Mouse (Mus musculus): Measurements from ENCODE around the gene Slc51a. TPM values are rescaled to one million over a fixed set of nuclear protein-coding genes. Genes with fewer than 3 reads are reported as not detected.

Gene Slc51a
- polyA plus RNA-seq, 1 experiment from 2014 or later = 0.47 TPM

DNA sequence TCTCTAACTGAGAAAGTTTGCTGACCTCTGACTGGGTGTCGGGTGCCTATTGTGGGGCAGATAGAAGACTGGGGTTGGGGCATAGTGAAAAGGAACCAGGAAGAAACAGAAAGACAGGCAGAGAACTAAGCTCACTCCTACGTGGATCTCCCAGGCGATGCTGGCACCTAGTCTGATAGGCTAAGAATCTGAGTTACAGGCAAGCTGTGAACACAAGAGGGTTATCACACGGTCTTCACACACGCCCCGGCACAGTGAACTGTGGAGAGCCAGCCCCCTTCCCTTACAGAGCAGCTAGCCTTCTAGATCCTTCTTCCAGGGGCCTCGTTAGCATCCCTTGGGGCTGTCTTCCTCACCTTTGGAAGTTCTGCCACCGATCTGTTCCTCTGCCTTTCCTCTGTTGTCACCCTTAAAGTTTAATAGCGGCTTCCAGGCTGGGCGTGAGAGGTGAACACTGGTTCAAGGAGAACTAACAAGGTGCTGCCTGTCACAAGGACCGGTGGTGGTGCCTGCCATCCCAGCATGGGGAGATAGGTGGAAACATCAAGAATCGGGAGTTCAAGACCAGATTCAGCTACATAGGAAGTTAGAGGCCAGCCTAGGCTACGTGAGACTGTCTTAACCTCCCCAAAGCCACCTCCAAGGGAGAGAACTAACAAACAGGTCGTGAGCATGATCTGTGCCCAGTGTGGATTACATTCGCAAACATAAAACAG is 32.1 kb upstream of the Slc51a start:
- Histone ChIP-seq H3K36me3 (replicated peaks; ENCODE audit: control insufficient read depth, insufficient read depth) (no peaks in the 10 kb centered on the region), H3K27ac (no peak overlapping the region), H3K4me1 (replicated peaks; ENCODE audit: control insufficient read depth, insufficient read depth, low read length) (peaks cover 21% of the 10 kb centered on the region), H3K4me3 (replicated peaks; ENCODE audit: low read length) (no peak overlapping the region), H3K27me3 (ENCODE audit: control insufficient read depth, insufficient read depth, low read length) (no peaks in the 10 kb centered on the region), H3K9ac (no peak overlapping the region), H3K4me2 (replicated peaks) (no peak overlapping the region), H3K9me3 (ENCODE audit: control insufficient read depth, low read length) (no peaks in the 10 kb centered on the region)
- 85% methylated on average over 15 of the region's 15 CpGs for WGBS
- no peak for DNase-seq (ENCODE audit: low spot score)
- ATAC-seq (ENCODE audit: low FRiP score) = no peak

DNA sequence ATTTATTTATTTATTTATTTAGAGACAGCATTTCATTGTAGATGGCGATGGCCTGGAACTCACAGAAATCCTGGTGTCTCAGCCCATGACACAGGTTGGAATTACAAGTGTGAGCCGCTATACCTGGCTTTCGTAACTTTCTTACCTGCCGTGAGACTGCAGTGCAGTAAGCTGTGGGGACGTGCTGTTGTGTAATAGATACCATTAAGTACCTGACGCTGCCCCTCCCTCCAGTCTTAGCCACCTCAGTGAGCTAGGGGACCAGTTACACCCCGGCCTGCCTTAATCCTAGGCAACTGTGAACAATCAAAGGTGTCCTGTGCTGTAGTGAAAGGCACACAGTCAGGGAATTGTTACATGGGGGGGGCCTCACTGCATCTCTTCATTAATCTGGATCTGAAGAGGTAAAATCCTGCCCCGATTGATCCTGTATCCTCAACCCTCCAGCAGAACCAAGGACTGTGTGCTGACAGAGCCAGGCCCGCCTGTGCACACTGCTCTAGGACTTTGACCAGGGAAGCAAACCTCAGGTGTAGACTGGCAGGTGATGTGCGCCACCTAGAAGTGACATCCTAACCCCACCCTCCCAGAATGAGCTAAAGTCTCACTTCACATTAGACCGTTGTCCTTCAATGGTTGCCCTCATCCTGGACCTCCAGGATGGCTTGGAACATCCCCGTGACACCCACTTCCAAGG is 30.3 kb upstream of the Slc51a start:
- Histone ChIP-seq H3K27me3 (ENCODE audit: control insufficient read depth, insufficient read depth, low read length) (no peaks in the 10 kb centered on the region), H3K9ac (no peak overlapping the region), H3K4me3 (replicated peaks; ENCODE audit: low read length) (no peak overlapping the region), H3K27ac (no peak overlapping the region), H3K4me1 (replicated peaks; ENCODE audit: control insufficient read depth, insufficient read depth, low read length) (peaks cover 12% of the 10 kb centered on the region), H3K36me3 (replicated peaks; ENCODE audit: control insufficient read depth, insufficient read depth) (no peaks in the 10 kb centered on the region), H3K4me2 (replicated peaks) (no peak overlapping the region), H3K9me3 (ENCODE audit: control insufficient read depth, low read length) (no peaks in the 10 kb centered on the region)
- WGBS = 96% methylated on average over 12 of the region's 12 CpGs
- no peak for ATAC-seq (ENCODE audit: low FRiP score)
- no peak for DNase-seq (ENCODE audit: low spot score)

- H3K27ac ChIP-seq = peak overlapping the region; percentile 98
- no peaks in the 10 kb centered on the region for H3K9me3 ChIP-seq (ENCODE audit: control insufficient read depth, low read length)
- H3K4me2 ChIP-seq (replicated peaks) = peak overlapping the region; percentile 44
- H3K4me1 ChIP-seq (replicated peaks; ENCODE audit: control insufficient read depth, insufficient read depth, low read length) = peaks cover 12% of the 10 kb centered on the region
- DNase-seq (ENCODE audit: low spot score) (peak; percentile 68), ATAC-seq (ENCODE audit: low FRiP score) (peak; percentile 89)
- H3K9ac ChIP-seq = peak overlapping the region; percentile 66
- no peaks in the 10 kb centered on the region for H3K36me3 ChIP-seq (replicated peaks; ENCODE audit: control insufficient read depth, insufficient read depth)
- H3K27me3 ChIP-seq (ENCODE audit: control insufficient read depth, insufficient read depth, low read length) = no peaks in the 10 kb centered on the region
- WGBS = 10% methylated on average over 21 of the region's 21 CpGs
- no peak overlapping the region for H3K4me3 ChIP-seq (replicated peaks; ENCODE audit: low read length)
Observed at GRCm38 (mm10) chr16:32516006-32516962, 28.6 kb upstream of the Slc51a start.

GRCm38 (mm10) chr16:32513948-32514347 is 26.3 kb upstream of the Slc51a start:
- no peak for ATAC-seq (ENCODE audit: low FRiP score)
- Histone ChIP-seq H3K36me3 (replicated peaks; ENCODE audit: control insufficient read depth, insufficient read depth) (no peaks in the 10 kb centered on the region), H3K9ac (no peak overlapping the region), H3K27ac (no peak overlapping the region), H3K4me2 (replicated peaks) (no peak overlapping the region), H3K9me3 (ENCODE audit: control insufficient read depth, low read length) (no peaks in the 10 kb centered on the region), H3K4me3 (replicated peaks; ENCODE audit: low read length) (no peak overlapping the region), H3K27me3 (ENCODE audit: control insufficient read depth, insufficient read depth, low read length) (no peaks in the 10 kb centered on the region), H3K4me1 (replicated peaks; ENCODE audit: control insufficient read depth, insufficient read depth, low read length) (peaks cover 14% of the 10 kb centered on the region)
- no peak for DNase-seq (ENCODE audit: low spot score)
- 90% methylated on average over 6 of the region's 6 CpGs for WGBS

DNA sequence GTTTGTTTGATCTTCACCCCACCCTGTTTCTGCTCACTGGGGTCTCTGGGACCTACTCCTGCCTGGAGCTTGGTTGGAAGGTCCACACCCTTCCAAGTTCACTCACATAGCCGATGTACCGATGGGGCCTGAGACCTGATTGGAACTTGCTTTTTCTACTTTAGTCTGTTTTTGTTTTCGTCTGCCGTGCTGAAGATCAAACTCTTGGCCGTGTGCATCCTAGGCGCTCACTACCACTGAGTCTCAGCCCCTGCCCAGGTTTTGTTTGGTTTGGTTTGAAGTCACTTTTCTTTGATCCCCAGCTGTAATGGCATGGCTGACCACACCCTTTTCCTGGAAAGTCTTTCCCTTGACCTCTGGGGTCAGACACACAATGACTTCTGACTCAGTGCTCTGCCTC is 25.7 kb upstream of the Slc51a start:
- Histone ChIP-seq H3K4me2 (replicated peaks) (no peak overlapping the region), H3K4me1 (replicated peaks; ENCODE audit: control insufficient read depth, insufficient read depth, low read length) (peaks cover 16% of the 10 kb centered on the region), H3K27me3 (ENCODE audit: control insufficient read depth, insufficient read depth, low read length) (no peaks in the 10 kb centered on the region), H3K9me3 (ENCODE audit: control insufficient read depth, low read length) (no peaks in the 10 kb centered on the region), H3K4me3 (replicated peaks; ENCODE audit: low read length) (no peak overlapping the region), H3K9ac (no peak overlapping the region), H3K36me3 (replicated peaks; ENCODE audit: control insufficient read depth, insufficient read depth) (no peaks in the 10 kb centered on the region), H3K27ac (no peak overlapping the region)
- 93% methylated on average over 6 of the region's 6 CpGs for WGBS
- no peak for DNase-seq (ENCODE audit: low spot score)
- ATAC-seq (ENCODE audit: low FRiP score) = no peak

DNA sequence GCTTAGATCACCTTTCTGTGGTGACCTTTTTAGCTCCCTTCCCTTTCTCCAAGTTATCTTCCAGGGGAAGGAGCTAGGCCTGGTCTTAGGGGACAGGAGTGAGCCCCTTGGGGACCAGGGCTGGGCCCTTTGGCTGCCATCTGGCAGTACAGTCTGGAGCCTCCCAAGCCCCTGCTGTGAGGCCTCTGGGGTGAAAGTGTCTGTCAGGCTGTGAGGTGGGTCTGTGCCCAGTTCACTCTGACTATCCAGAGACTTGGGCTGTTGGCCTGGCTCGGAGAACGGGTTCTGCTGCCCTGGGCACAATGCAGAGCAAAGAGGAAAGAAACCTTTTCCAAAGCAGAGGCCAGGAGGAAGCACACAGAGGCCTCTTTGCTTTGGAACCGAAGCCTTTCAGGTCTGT is 25.2 kb upstream of the Slc51a start:
- no peaks in the 10 kb centered on the region for H3K36me3 ChIP-seq (replicated peaks; ENCODE audit: control insufficient read depth, insufficient read depth)
- no peak overlapping the region for H3K4me3 ChIP-seq (replicated peaks; ENCODE audit: low read length)
- DNase-seq (ENCODE audit: low spot score) = no peak
- no peaks in the 10 kb centered on the region for H3K9me3 ChIP-seq (ENCODE audit: control insufficient read depth, low read length)
- no peaks in the 10 kb centered on the region for H3K27me3 ChIP-seq (ENCODE audit: control insufficient read depth, insufficient read depth, low read length)
- no peak for ATAC-seq (ENCODE audit: low FRiP score)
- peak overlapping the region; percentile 58; the same call in 1 of the 2 replicates for H3K27ac ChIP-seq
- 74% methylated on average over 3 of the region's 3 CpGs for WGBS
- H3K9ac ChIP-seq = no peak overlapping the region
- no peak overlapping the region for H3K4me2 ChIP-seq (replicated peaks)
- peaks cover 16% of the 10 kb centered on the region for H3K4me1 ChIP-seq (replicated peaks; ENCODE audit: control insufficient read depth, insufficient read depth, low read length)

- WGBS = 93% methylated on average over 8 of the region's 8 CpGs
- Histone ChIP-seq H3K36me3 (replicated peaks; ENCODE audit: control insufficient read depth, insufficient read depth) (no peaks in the 10 kb centered on the region), H3K27me3 (ENCODE audit: control insufficient read depth, insufficient read depth, low read length) (no peaks in the 10 kb centered on the region), H3K27ac (no peak overlapping the region), H3K4me2 (replicated peaks) (no peak overlapping the region), H3K9ac (no peak overlapping the region), H3K4me3 (replicated peaks; ENCODE audit: low read length) (no peak overlapping the region), H3K4me1 (replicated peaks; ENCODE audit: control insufficient read depth, insufficient read depth, low read length) (peaks cover 16% of the 10 kb centered on the region), H3K9me3 (ENCODE audit: control insufficient read depth, low read length) (no peaks in the 10 kb centered on the region)
- DNase-seq (ENCODE audit: low spot score) (no peak), ATAC-seq (ENCODE audit: low FRiP score) (no peak)
Observed at GRCm38 (mm10) chr16:32511827-32512490, 24.3 kb upstream of the Slc51a start.

- DNase-seq (ENCODE audit: low spot score) (no peak), ATAC-seq (ENCODE audit: low FRiP score) (no peak)
- no peaks in the 10 kb centered on the region for H3K27me3 ChIP-seq (ENCODE audit: control insufficient read depth, insufficient read depth, low read length)
- peaks cover 12% of the 10 kb centered on the region for H3K4me1 ChIP-seq (replicated peaks; ENCODE audit: control insufficient read depth, insufficient read depth, low read length)
- H3K9ac ChIP-seq = no peak overlapping the region
- 82% methylated on average over 3 of the region's 3 CpGs for WGBS
- H3K36me3 ChIP-seq (replicated peaks; ENCODE audit: control insufficient read depth, insufficient read depth) = no peaks in the 10 kb centered on the region
- H3K4me2 ChIP-seq (replicated peaks) = no peak overlapping the region
- no peak overlapping the region for H3K27ac ChIP-seq
- H3K9me3 ChIP-seq (ENCODE audit: control insufficient read depth, low read length) = no peaks in the 10 kb centered on the region
- H3K4me3 ChIP-seq (replicated peaks; ENCODE audit: low read length) = no peak overlapping the region
Observed at GRCm38 (mm10) chr16:32511338-32511734, 23.7 kb upstream of the Slc51a start.
